Mouse (Mus musculus) liver, adult 2 months (tissue): ENCODE results near the gene Sstr4.

Source experiments
- CTCF ChIP-seq: fragments of 200-500 bp; IDR thresholded peaks from 2 replicates; pipeline ENCODE4 v1.5.1; 2011; ENCODE audit warnings: low read depth, low read length, control low read depth
- POLR2A ChIP-seq: fragments of 200-500 bp; IDR thresholded peaks from 2 replicates; pipeline ENCODE4 v1.6.1; 2011; ENCODE audit warnings: low read length, control low read depth; ENCODE audit not compliant: insufficient read depth; ENCODE audit errors: extremely low read depth

- TF ChIP-seq CTCF (no peak), POLR2A (no peak)
Observed at GRCm38 (mm10) chr2:148381076-148381475, 14.1 kb upstream of the Sstr4 start.
